ENCODE assay signal across 7 mouse cellular contexts in the genomic region with DNA sequence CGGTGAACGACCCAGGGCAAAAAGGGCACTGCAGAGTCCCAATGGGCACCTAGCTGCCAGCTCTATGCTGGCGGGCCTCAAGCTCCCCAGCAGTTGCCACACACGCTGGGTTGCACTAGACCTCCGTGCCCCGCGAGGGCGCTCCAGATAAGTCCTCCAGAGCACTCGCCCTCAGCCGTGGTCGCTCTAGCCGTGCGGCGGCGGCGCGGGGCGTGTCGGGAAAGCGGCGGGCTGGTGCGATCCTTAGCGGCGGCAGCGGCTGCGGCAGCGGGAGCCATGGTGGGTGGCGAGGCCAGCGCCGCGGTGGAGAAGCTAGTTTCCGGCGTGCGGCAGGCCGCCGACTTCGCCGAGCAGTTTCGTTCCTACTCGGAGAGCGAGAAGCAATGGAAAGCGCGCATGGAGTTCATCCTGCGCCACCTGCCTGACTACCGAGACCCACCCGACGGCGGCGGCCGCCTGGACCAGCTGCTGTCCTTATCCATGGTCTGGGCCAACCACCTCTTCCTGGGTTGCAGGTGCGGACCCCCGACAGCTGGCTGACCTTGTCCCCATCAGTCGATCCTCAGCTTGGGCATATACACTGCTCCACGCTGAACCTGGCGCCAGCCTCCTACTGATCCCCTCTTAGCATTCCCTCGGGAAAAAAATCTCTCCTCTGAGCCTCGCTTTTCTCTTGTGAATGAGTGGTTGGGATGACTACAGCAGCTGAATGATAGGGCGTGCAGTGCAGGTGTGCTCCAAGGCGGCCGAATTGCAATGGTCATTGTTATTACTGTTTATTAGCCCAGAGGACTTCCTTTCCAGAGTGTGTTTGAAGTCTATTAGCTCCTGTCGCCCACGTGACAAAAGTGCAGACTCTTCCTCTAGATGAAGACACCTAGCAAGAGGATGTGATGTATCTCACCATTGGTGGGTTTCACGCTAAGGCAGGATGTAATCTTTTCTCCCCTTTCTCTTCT. TPM values are rescaled to one million over a fixed set of nuclear protein-coding genes. Genes with fewer than 3 reads are reported as not detected.
A peak's percentile ranks its signal among the peaks of the same experiment; 100 is the strongest.
DNase-seq lines count a peak whose midpoint lies in the region; ATAC-seq lines count a peak whose summit lies in the region.

A gene (plus strand): TSS at position 219 of the 959 bp plus-strand sequence.

- intact Hi-C loops in left cerebral cortex, postnatal 36 days (cut with DNase I) = loop anchor here (1.0 to 10.0 kb wide), 4 partner anchors 51 to 257 kb away; a partner anchor contains a TSS

- peak within 1 kb of the TSS; percentile 83 for H3K9ac ChIP-seq in intestine, embryonic 16.5 days (ENCODE audit: low read depth, low read length)
- peak within 1 kb of the TSS; percentile 85 for H3K9ac ChIP-seq in midbrain, embryonic 11.5 days (ENCODE audit: low read length)

- 3% methylated on average over 56 of the region's 63 CpGs for WGBS in intestine, embryonic 16.5 days
- 4% methylated on average over 63 of the region's 63 CpGs for WGBS in midbrain, embryonic 11.5 days

- ATAC-seq in intestine, embryonic 16.5 days = peak; percentile 94
- ATAC-seq in midbrain, embryonic 11.5 days (ENCODE audit: low FRiP score) = peak; percentile 95

- H3K27ac ChIP-seq in intestine, embryonic 16.5 days (ENCODE audit: low read length) = peak within 1 kb of the TSS; percentile 45
- H3K27ac ChIP-seq in midbrain, embryonic 11.5 days (ENCODE audit: low read depth, low read length) = no peak within 1 kb of the TSS

- peak; percentile 97 for DNase-seq in adrenal gland, adult 2 months
- DNase-seq in embryo, embryonic 11.5 days (ENCODE audit: low read depth, low spot score) = peak; percentile 92
- peak; percentile 86 to 95 for DNase-seq in gastrocnemius, postnatal 4 days (ENCODE audit: low spot score in 2 of 2)
- DNase-seq in left cerebral cortex, postnatal 36 days (ENCODE audit: low spot score in 2 of 2) = peak; percentile 96 to 97
- peak; percentile 100 for DNase-seq in midbrain, embryonic 11.5 days (ENCODE audit: low spot score, missing footprints)
- peak; percentile 91 for DNase-seq in skeletal muscle tissue, adult 2 months (ENCODE audit: low read depth, low spot score)

- H3K4me1 ChIP-seq in intestine, embryonic 16.5 days (ENCODE audit: control insufficient read depth, insufficient read depth, low read length) = peaks cover 6% of the 10 kb centered on the region; the same call in 1 of the 2 replicates
- peaks cover 4% of the 10 kb centered on the region; the same call in 1 of the 2 replicates for H3K4me1 ChIP-seq in midbrain, embryonic 11.5 days (ENCODE audit: control insufficient read depth, insufficient read depth, low read length)

- H3K36me3 ChIP-seq in intestine, embryonic 16.5 days (ENCODE audit: control insufficient read depth, insufficient read depth, low read length) = 0 out of 2 replicates have a peak, but pooled peaks cover 12% of the 10 kb centered on the region
- peaks cover 2% of the 10 kb centered on the region; the same call in 1 of the 2 replicates for H3K36me3 ChIP-seq in midbrain, embryonic 11.5 days (ENCODE audit: control insufficient read depth, insufficient read depth, low read length)

- no peaks in the 10 kb centered on the region for H3K9me3 ChIP-seq in intestine, embryonic 16.5 days (ENCODE audit: control insufficient read depth, low read length)
- H3K9me3 ChIP-seq in midbrain, embryonic 11.5 days (ENCODE audit: control insufficient read depth, low read length) = no peaks in the 10 kb centered on the region

- H3K27me3 ChIP-seq in intestine, embryonic 16.5 days (replicated peaks; ENCODE audit: control insufficient read depth, insufficient read depth, low read length) = no peaks in the 10 kb centered on the region
- no peaks in the 10 kb centered on the region for H3K27me3 ChIP-seq in midbrain, embryonic 11.5 days (ENCODE audit: control insufficient read depth, insufficient read depth, low read length)

- peak within 1 kb of the TSS; percentile 92 for H3K4me2 ChIP-seq in intestine, embryonic 16.5 days (ENCODE audit: low read depth, low read length)
- peak within 1 kb of the TSS; percentile 90 for H3K4me2 ChIP-seq in midbrain, embryonic 11.5 days

- H3K4me3 ChIP-seq in intestine, embryonic 16.5 days (ENCODE audit: low read length) = peak within 1 kb of the TSS; percentile 72
- peak within 1 kb of the TSS; percentile 66 for H3K4me3 ChIP-seq in midbrain, embryonic 11.5 days (ENCODE audit: low read depth, low read length)

RNA-seq across cellular contexts. Expression of the gene that starts here (rescaled TPM):
- total RNA-seq in adrenal gland, adult 2 months (2021) = 10 to 100 TPM; 15.2 to 22.2 TPM
- polyA plus RNA-seq in adrenal gland, adult 2 months (2012; rRNA removed) = 8.5 and 9.9 TPM in 2 replicates
- 10 to 100 TPM; 25.7 to 26.7 TPM for total RNA-seq in gastrocnemius, postnatal 4 days (2021)
- polyA plus RNA-seq in intestine, embryonic 16.5 days (2015; fragmentation: Nextera tagmentation; extraction: Ambion mirVana) = 81.5 and 87.0 TPM in 2 replicates
- 10 to 100 TPM; 32.1 to 36.4 TPM for total RNA-seq in left cerebral cortex, postnatal 36 days (2021)
- polyA plus RNA-seq in midbrain, embryonic 11.5 days (2014; fragmentation: Nextera tagmentation; extraction: Ambion mirVana) = 141 and 142 TPM in 2 replicates
